Mouse (Mus musculus) CH12.LX (cell line): ENCODE results near the gene Rom1. TPM values are rescaled to one million over a fixed set of nuclear protein-coding genes. Genes with fewer than 3 reads are reported as not detected.

Source experiments
- DNase-seq: peaks from one replicate; pipeline ENCODE4 v3.0.0-alpha.2; 2013; ENCODE audit errors: extremely low read depth
- H3K27ac ChIP-seq: 2 replicates; pipeline ENCODE4 v1.5.1; 2012; ENCODE audit warnings: low read depth, mild to moderate bottlenecking, control low read depth, moderate library complexity; ENCODE audit not compliant: insufficient read depth
- H3K27me3 ChIP-seq: replicated peaks from 2 replicates; pipeline ENCODE3; 2012; ENCODE audit warnings: inconsistent platforms
- H3K36me3 ChIP-seq, 2 experiments: replicated peaks in 1 of 2; 2 replicates each; pipeline versions ENCODE3 to v1.6.1; 2012; ENCODE audit warnings: inconsistent platforms in 1 of 2, low read length in 1 of 2, mild to moderate bottlenecking in 1 of 2, mixed read lengths in 1 of 2, moderate library complexity in 1 of 2; ENCODE audit not compliant: control insufficient read depth in 1 of 2, insufficient read depth in 1 of 2
- H3K4me1 ChIP-seq, 2 experiments: 2 replicates each; pipeline ENCODE4 v1.6.1; 2012; ENCODE audit warnings: inconsistent platforms in 1 of 2, moderate library complexity in 1 of 2; ENCODE audit not compliant: insufficient read depth in 2 of 2, control insufficient read depth in 1 of 2
- H3K4me2 ChIP-seq: 2 replicates; pipeline ENCODE4 v1.6.1; 2012; ENCODE audit warnings: low read depth, mild to moderate bottlenecking, control low read depth; ENCODE audit not compliant: poor library complexity, insufficient read depth, severe bottlenecking
- H3K4me3 ChIP-seq, 3 experiments: fragments of 150-350 bp in 1 of 3; sonication (generic) in 1 of 3; replicated peaks in 1 of 3; 2 replicates each; pipeline versions ENCODE3 to v1.5.1; 2011 to 2012; ENCODE audit warnings: low read depth in 2 of 3, low read length in 2 of 3, mild to moderate bottlenecking in 2 of 3, moderate library complexity in 2 of 3, control low read depth in 1 of 3, improper control_type of control experiment in 1 of 3, inconsistent platforms in 1 of 3, mixed read lengths in 1 of 3; ENCODE audit not compliant: poor library complexity in 1 of 3
- H3K79me2 ChIP-seq: replicated peaks from 2 replicates; pipeline ENCODE4 v1.6.1; 2012; ENCODE audit warnings: mild to moderate bottlenecking, moderate library complexity; ENCODE audit not compliant: control insufficient read depth, poor library complexity, insufficient read depth, severe bottlenecking; ENCODE audit errors: extremely low read depth
- H3K9ac ChIP-seq: 2 replicates; pipeline ENCODE4 v1.6.1; 2012; ENCODE audit warnings: low read depth, mild to moderate bottlenecking, control low read depth, moderate library complexity; ENCODE audit not compliant: insufficient read depth
- H3K9me3 ChIP-seq: replicated peaks from 2 replicates; pipeline ENCODE3; 2012; ENCODE audit warnings: low read length, inconsistent platforms, mixed read lengths
- CHD2 ChIP-seq: IDR thresholded peaks from 2 replicates; pipeline ENCODE4 v1.6.1; 2011; ENCODE audit warnings: low read length, improper control_type of control experiment
- E2F4 ChIP-seq: IDR thresholded peaks from 2 replicates; pipeline ENCODE4 v1.6.1; 2011; ENCODE audit warnings: low read depth, low read length, improper control_type of control experiment; ENCODE audit not compliant: insufficient replicate concordance
- EP300 ChIP-seq: IDR thresholded peaks from 2 replicates; pipeline ENCODE4 v1.6.1; 2011; ENCODE audit warnings: low read length, improper control_type of control experiment
- ETS1 ChIP-seq: conservative IDR thresholded peaks from 2 replicates; pipeline ENCODE4 v1.6.1; 2012; ENCODE audit warnings: low read depth, mild to moderate bottlenecking, inconsistent platforms, low read length, improper control_type of control experiment, moderate library complexity
- IRF4 ChIP-seq: IDR thresholded peaks from 2 replicates; pipeline ENCODE4 v1.6.1; 2014; ENCODE audit warnings: low read depth, mild to moderate bottlenecking, inconsistent platforms, low read length, improper control_type of control experiment
- JUN ChIP-seq: IDR thresholded peaks from 2 replicates; pipeline ENCODE4 v1.6.1; 2011; ENCODE audit warnings: low read depth, mild to moderate bottlenecking, low read length, improper control_type of control experiment, moderate library complexity; ENCODE audit not compliant: insufficient read depth
- JUND ChIP-seq: conservative IDR thresholded peaks from 2 replicates; pipeline ENCODE4 v1.6.1; 2011; ENCODE audit warnings: low read depth, low read length, improper control_type of control experiment
- KAT2A ChIP-seq: IDR thresholded peaks from 2 replicates; pipeline ENCODE4 v1.6.1; 2012; ENCODE audit warnings: low read length, improper control_type of control experiment, inconsistent platforms; ENCODE audit not compliant: insufficient replicate concordance
- MAFK ChIP-seq: IDR thresholded peaks from 2 replicates; pipeline ENCODE4 v1.6.1; 2011; ENCODE audit warnings: low read length, improper control_type of control experiment; ENCODE audit not compliant: insufficient replicate concordance
- MEF2A ChIP-seq: IDR thresholded peaks from 2 replicates; pipeline ENCODE4 v1.6.1; 2014; ENCODE audit warnings: low read depth, mild to moderate bottlenecking, inconsistent platforms, low read length, improper control_type of control experiment, borderline replicate concordance
- NRF1 ChIP-seq: IDR thresholded peaks from 2 replicates; pipeline ENCODE4 v1.6.1; 2014; ENCODE audit warnings: low read depth, mild to moderate bottlenecking, inconsistent platforms, low read length, improper control_type of control experiment, moderate library complexity
- PAX5 ChIP-seq: IDR thresholded peaks from 2 replicates; pipeline ENCODE4 v1.6.1; 2012; ENCODE audit warnings: low read length, inconsistent platforms, mixed read lengths
- POLR2A ChIP-seq: IDR thresholded peaks from 2 replicates; pipeline ENCODE4 v1.6.1; 2011; ENCODE audit warnings: low read depth, mild to moderate bottlenecking, improper control_type of control experiment, low read length
- RAD21 ChIP-seq: IDR thresholded peaks from 2 replicates; pipeline ENCODE4 v1.6.1; 2011; ENCODE audit warnings: low read depth, mild to moderate bottlenecking, low read length, improper control_type of control experiment, moderate library complexity
- TCF12 ChIP-seq: IDR thresholded peaks from 2 replicates; pipeline ENCODE4 v1.6.1; 2014; ENCODE audit warnings: low read depth, mild to moderate bottlenecking, inconsistent platforms, low read length, improper control_type of control experiment
- UBTF ChIP-seq: IDR thresholded peaks from 2 replicates; pipeline ENCODE4 v1.6.1; 2012; ENCODE audit warnings: low read depth, mild to moderate bottlenecking, inconsistent platforms, low read length, improper control_type of control experiment, moderate library complexity
- ZC3H11A ChIP-seq: IDR thresholded peaks from 2 replicates; pipeline ENCODE4 v1.6.1; 2012; ENCODE audit warnings: low read depth, mild to moderate bottlenecking, inconsistent platforms, low read length, improper control_type of control experiment
- dilution Hi-C: fragments of 300-500 bp; cut with MboI; formaldehyde crosslinking; loops from 2 replicates; pipeline ENCODE4 v1.14.3; 2020; ENCODE audit warnings: low sequenced_read_pairs; ENCODE audit not compliant: extremely low pct_unique_long_range_greater_than_20kb, extremely low pct_ligation_motif_present
- in situ Hi-C: fragments of 300-500 bp; cut with MboI; formaldehyde crosslinking; loops from 3 replicates; pipeline ENCODE4 v1.14.3; 2019; ENCODE audit warnings: low sequenced_read_pairs, low pct_ligation_motif_present, low pct_unique_long_range_greater_than_20kb, mixed read lengths
- polyA plus RNA-seq: library from polyadenylated mRNA; unstranded; fragments of >175 nt; gene quantifications from 2 replicates; pipeline ENCODE4 v1.2.1, GENCODE M21; 2012; ENCODE audit warnings: low read depth; ENCODE audit not compliant: insufficient read length
- total RNA-seq, 2 experiments: library from RNA; depleted of rRNA; stranded (reverse); fragments of 300-350 nt in 1 of 2; fragments of >200 nt in 1 of 2; gene quantifications; 2 replicates each; pipeline ENCODE4 v1.2.3; 2012 to 2014

Gene Rom1
- total and polyA plus RNA-seq, 3 experiments = 4.2 to 5.6 (median 4.8) TPM

DNA sequence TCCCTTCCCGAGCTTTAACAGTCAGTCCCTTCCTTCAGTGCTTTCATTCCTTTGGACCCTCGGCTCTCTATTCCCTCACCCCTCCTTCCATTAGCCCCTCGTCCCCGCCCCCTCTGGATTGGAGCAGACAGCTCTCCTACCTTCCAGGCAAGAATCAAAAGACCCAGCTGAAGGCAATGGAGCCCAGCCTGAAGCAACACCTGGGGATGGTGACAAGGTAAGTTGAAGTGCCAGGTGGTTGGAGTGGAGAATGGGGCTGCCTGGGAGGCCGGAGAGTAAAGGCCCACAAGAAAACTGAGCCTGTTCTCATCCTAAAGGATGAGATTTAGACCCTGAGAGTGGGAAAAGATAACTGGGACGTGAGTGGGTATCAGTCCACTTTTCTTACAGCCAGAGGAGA lies 20.6 kb downstream of the Rom1 start:
- Histone ChIP-seq H3K9ac (no peak overlapping the region), H3K36me3 (peaks cover 88 to 97% of the 10 kb centered on the region in 2 experiments), H3K79me2 (peaks cover 10% of the 10 kb centered on the region; the same call in 1 of the 2 replicates), H3K27ac (no peak overlapping the region), H3K4me1 (no peaks in the 10 kb centered on the region), H3K9me3 (no peaks in the 10 kb centered on the region), H3K4me3 (no peak overlapping the region), H3K4me2 (no peak overlapping the region), H3K27me3 (no peaks in the 10 kb centered on the region)
- in situ Hi-C loops = no loop called here
- TF ChIP-seq NRF1 (no peak), UBTF (no peak), JUN (no peak), EP300 (no peak), TCF12 (no peak), JUND (no peak), PAX5 (no peak), POLR2A (no peak), CHD2 (no peak)
- DNase-seq = no peak
- dilution Hi-C loops = no loop called here

DNA sequence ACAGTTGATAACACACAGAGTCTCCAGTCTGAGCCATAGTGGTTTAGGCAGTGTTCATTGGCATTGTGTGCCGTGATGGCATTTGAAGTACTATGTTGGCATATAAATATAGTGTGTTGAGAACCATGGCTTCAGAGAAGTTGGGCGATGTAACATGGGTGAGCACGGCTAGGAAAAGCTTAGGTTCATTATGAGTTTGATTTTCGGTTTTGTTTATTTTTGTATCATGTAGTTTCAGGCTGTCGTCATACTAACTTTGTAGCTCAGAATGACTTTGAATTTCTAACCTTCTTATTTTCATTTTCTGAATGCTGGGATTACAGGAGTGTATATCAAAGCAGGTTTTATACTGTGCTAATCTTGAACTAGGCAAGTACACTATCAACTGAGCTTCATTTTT lies 25.7 kb downstream of the Rom1 start:
- in situ Hi-C loops = no loop called here
- TF ChIP-seq ETS1 = peak; percentile 38; the same call in 1 of the 2 replicates
- peak; percentile 82 for TF ChIP-seq JUND
- no peak for TF ChIP-seq E2F4
- TF ChIP-seq MEF2A = peak; percentile 89
- TF ChIP-seq MAFK = no peak
- TF ChIP-seq IRF4 = peak; percentile 82
- TF ChIP-seq KAT2A = no peak
- TF ChIP-seq JUN = peak; percentile 92
- no peak for TF ChIP-seq RAD21
- no peak for TF ChIP-seq ZC3H11A
- peak; percentile 82 for TF ChIP-seq EP300
- no peaks in the 10 kb centered on the region for H3K27me3 ChIP-seq
- peaks cover 57% of the 10 kb centered on the region for H3K79me2 ChIP-seq
- DNase-seq = no peak
- dilution Hi-C loops = no loop called here
- H3K4me3 ChIP-seq = no peak overlapping the region
- H3K9me3 ChIP-seq = no peaks in the 10 kb centered on the region
- no peak overlapping the region for H3K9ac ChIP-seq
- H3K4me1 ChIP-seq = peaks cover 18 to 34% of the 10 kb centered on the region in 2 experiments
- no peak overlapping the region for H3K4me2 ChIP-seq
- H3K27ac ChIP-seq = peak overlapping the region; percentile 18
- H3K36me3 ChIP-seq = peaks cover 51 to 76% of the 10 kb centered on the region in 2 experiments
